Mouse (Mus musculus) C2C12 (cell line): ENCODE data around the gene Phactr2.

Source experiments
- CEBPB ChIP-seq: IDR thresholded peaks from one replicate; pipeline ENCODE4 v1.6.1; 2011; ENCODE audit warnings: low read depth, mild to moderate bottlenecking, control low read depth, moderate library complexity
- CTCF ChIP-seq: IDR thresholded peaks from one replicate; pipeline ENCODE4 v1.5.1; 2011; ENCODE audit not compliant: control insufficient read depth, insufficient read depth, insufficient read length
- MAX ChIP-seq: IDR thresholded peaks from one replicate; pipeline ENCODE4 v1.6.1; 2011; ENCODE audit warnings: mild to moderate bottlenecking, control low read depth
- MYOG ChIP-seq: IDR thresholded peaks from one replicate; pipeline ENCODE4 v1.6.1; 2011; ENCODE audit not compliant: control insufficient read depth, insufficient read length; ENCODE audit errors: extremely low read depth

DNA sequence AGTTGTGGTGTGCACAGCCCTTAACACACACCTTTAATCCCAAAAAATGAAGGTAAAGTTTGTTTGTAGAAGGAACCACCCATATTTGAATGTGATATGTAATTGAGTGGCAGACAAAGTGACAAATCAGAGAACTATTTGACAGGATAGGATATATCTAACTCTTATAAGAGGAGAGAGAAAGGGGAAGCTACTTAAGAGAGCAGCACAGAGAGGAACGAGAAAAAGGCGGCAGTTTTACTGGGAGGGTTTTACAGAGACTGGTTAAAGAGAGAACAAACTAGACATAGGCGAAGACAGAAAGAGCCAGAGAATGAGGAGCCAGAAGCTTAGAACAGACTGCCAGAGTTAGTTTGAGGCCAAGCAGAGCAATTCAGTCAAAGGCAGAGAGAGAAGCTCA is 273.4 kb downstream of the Phactr2 start:
- no peak for TF ChIP-seq MAX
- TF ChIP-seq CTCF: no peak
- no peak for TF ChIP-seq MYOG
- no peak for TF ChIP-seq CEBPB
